Mouse (Mus musculus) neural tube, embryonic 14.5 days (tissue): ENCODE measurements around the gene Dmp1. TPM values are rescaled to one million over a fixed set of nuclear protein-coding genes. Genes with fewer than 3 reads are reported as not detected.

Source experiments
- ATAC-seq: fragments of 200-750 bp; cut with Nextera tagmentation; 2 replicates; pipeline ENCODE4 v1.8.0; 2017; ENCODE audit warnings: low read depth, mild to moderate bottlenecking, moderate TSS enrichment, moderate library complexity
- H3K27ac ChIP-seq: fragments of 300-500 bp; sonication (generic); 2 replicates; pipeline ENCODE4 v1.5.1; 2014; ENCODE audit warnings: low read depth, mild to moderate bottlenecking, control low read depth, low read length, moderate library complexity, mixed read lengths
- H3K27me3 ChIP-seq: fragments of 300-500 bp; sonication (generic); 2 replicates; pipeline ENCODE4 v1.6.1; 2014; ENCODE audit warnings: low read length; ENCODE audit not compliant: control insufficient read depth, insufficient read depth
- H3K36me3 ChIP-seq: fragments of 300-500 bp; sonication (generic); 2 replicates; pipeline ENCODE4 v1.6.1; 2014; ENCODE audit warnings: low read length, mixed read lengths; ENCODE audit not compliant: control insufficient read depth, insufficient read depth
- H3K4me1 ChIP-seq: fragments of 300-500 bp; sonication (generic); 2 replicates; pipeline ENCODE4 v1.6.1; 2014; ENCODE audit warnings: low read length; ENCODE audit not compliant: control insufficient read depth, insufficient read depth
- H3K4me2 ChIP-seq: fragments of 300-500 bp; sonication (generic); 2 replicates; pipeline ENCODE4 v1.6.1; 2014; ENCODE audit warnings: mild to moderate bottlenecking, low read depth, low read length, control low read depth
- H3K4me3 ChIP-seq: fragments of 300-500 bp; sonication (generic); 2 replicates; pipeline ENCODE4 v1.5.1; 2014; ENCODE audit warnings: low read depth, low read length, control low read depth, mixed read lengths
- H3K9ac ChIP-seq: fragments of 300-500 bp; sonication (generic); replicated peaks from 2 replicates; pipeline ENCODE4 v1.6.1; 2014; ENCODE audit warnings: low read depth, mild to moderate bottlenecking, control low read depth, low read length, mixed read lengths
- H3K9me3 ChIP-seq: fragments of 300-500 bp; sonication (generic); 2 replicates; pipeline ENCODE4 v1.6.1; 2016; ENCODE audit warnings: low read length; ENCODE audit not compliant: control insufficient read depth
- WGBS: fragments of 180-500 bp; shearing (Covaris S2); extraction: QIAGEN DNeasy Blood & Tissue Kit; methylation state at CpG from one replicate; pipeline ENCODE4 v1.1.7; 2014; 5-methylcytosine and 5-hydroxymethylcytosine counted together
- polyA plus RNA-seq: library from polyadenylated mRNA; unstranded; fragments of >200 nt; fragmentation: Nextera tagmentation; extraction: Ambion mirVana; gene quantifications from 2 replicates; pipeline ENCODE4 v1.2.1, GENCODE M21; 2014

The Dmp1 gene
- polyA plus RNA-seq, 1 experiment from 2014 or later = not detected

GRCm38 (mm10) chr5:104239674-104240378, 37.4 kb downstream of the Dmp1 start:
- WGBS = 76% methylated on average over 9 of the region's 9 CpGs
- no peak overlapping the region for H3K27ac ChIP-seq
- H3K27me3 ChIP-seq = no peaks in the 10 kb centered on the region
- H3K9me3 ChIP-seq = no peaks in the 10 kb centered on the region
- H3K9ac ChIP-seq = no peak overlapping the region
- H3K4me1 ChIP-seq = no peaks in the 10 kb centered on the region
- ATAC-seq = no peak
- no peak overlapping the region for H3K4me3 ChIP-seq
- no peak overlapping the region for H3K4me2 ChIP-seq
- H3K36me3 ChIP-seq = no peaks in the 10 kb centered on the region

GRCm38 (mm10) chr5:104244261-104244660, 41.8 kb downstream of the Dmp1 start:
- Histone ChIP-seq H3K4me2 (no peak overlapping the region), H3K4me3 (no peak overlapping the region), H3K9me3 (no peaks in the 10 kb centered on the region), H3K4me1 (no peaks in the 10 kb centered on the region), H3K27me3 (no peaks in the 10 kb centered on the region), H3K36me3 (no peaks in the 10 kb centered on the region), H3K9ac (no peak overlapping the region), H3K27ac (no peak overlapping the region)
- 28% methylated on average over 2 of the region's 2 CpGs for WGBS
- no peak for ATAC-seq

DNA sequence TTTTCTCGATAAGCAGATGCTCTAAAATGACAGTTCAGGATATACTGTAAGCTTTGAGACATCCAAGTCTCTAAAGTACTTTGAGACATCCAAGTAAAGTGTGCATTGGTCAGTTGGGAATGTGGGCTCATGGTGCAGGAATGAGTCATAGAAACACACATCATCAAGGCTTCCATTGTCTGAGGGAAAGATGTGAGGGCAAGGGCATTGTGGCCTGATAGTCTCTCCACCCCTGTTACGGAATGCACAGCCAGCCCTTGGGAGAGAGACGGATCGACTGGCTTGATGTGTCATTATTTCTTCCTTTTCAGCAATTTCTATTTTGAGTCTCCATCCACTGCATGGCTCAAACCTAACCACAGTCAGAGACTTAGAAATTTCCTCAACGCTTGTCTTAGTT, 49.4 kb downstream of the Dmp1 start:
- no peaks in the 10 kb centered on the region for H3K36me3 ChIP-seq
- H3K9me3 ChIP-seq = no peaks in the 10 kb centered on the region
- H3K27me3 ChIP-seq = no peaks in the 10 kb centered on the region
- H3K27ac ChIP-seq = no peak overlapping the region
- H3K4me3 ChIP-seq = no peak overlapping the region
- H3K4me2 ChIP-seq = no peak overlapping the region
- H3K4me1 ChIP-seq = no peaks in the 10 kb centered on the region
- no peak for ATAC-seq
- H3K9ac ChIP-seq = no peak overlapping the region
- 87% methylated on average over 5 of the region's 5 CpGs for WGBS

GRCm38 (mm10) chr5:104256585-104256984, 54.2 kb downstream of the Dmp1 start:
- no peak for ATAC-seq
- H3K36me3 ChIP-seq = no peaks in the 10 kb centered on the region
- no peak overlapping the region for H3K27ac ChIP-seq
- H3K4me2 ChIP-seq = no peak overlapping the region
- H3K9me3 ChIP-seq = no peaks in the 10 kb centered on the region
- no peaks in the 10 kb centered on the region for H3K27me3 ChIP-seq
- H3K4me1 ChIP-seq = no peaks in the 10 kb centered on the region
- 51% methylated on average over 3 of the region's 3 CpGs for WGBS
- no peak overlapping the region for H3K9ac ChIP-seq
- no peak overlapping the region for H3K4me3 ChIP-seq

DNA sequence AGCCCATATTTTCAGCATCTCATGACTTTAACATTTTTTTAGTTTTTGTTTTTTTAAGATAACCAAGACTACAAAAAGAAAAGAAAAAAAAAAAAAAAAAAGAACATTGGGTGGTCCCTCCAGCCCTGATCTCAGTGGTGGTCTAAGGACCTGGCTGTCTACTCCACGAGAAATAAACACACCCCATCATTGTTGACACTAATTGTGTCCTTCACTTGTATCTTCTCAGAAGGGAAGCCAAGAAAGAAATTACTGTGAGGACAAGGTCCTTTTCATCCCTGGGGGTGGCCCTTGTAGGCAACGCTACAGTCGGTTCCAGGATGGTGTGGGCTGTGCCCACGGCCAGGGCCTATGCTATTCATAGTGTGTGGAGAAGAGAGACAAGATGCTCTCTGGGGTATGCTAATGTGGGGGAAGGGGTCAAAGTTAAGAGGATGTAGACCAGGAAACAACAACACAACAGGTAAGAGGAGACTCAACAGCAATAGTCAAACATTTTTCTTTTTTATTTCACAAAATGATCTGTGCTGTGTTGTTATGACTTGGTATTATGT, 59.6 kb downstream of the Dmp1 start:
- Histone ChIP-seq H3K27ac (no peak overlapping the region), H3K9ac (no peak overlapping the region), H3K4me1 (no peaks in the 10 kb centered on the region), H3K9me3 (no peaks in the 10 kb centered on the region), H3K4me2 (no peak overlapping the region), H3K36me3 (no peaks in the 10 kb centered on the region), H3K4me3 (no peak overlapping the region), H3K27me3 (no peaks in the 10 kb centered on the region)
- 82% methylated on average over 4 of the region's 4 CpGs for WGBS
- no peak for ATAC-seq

DNA sequence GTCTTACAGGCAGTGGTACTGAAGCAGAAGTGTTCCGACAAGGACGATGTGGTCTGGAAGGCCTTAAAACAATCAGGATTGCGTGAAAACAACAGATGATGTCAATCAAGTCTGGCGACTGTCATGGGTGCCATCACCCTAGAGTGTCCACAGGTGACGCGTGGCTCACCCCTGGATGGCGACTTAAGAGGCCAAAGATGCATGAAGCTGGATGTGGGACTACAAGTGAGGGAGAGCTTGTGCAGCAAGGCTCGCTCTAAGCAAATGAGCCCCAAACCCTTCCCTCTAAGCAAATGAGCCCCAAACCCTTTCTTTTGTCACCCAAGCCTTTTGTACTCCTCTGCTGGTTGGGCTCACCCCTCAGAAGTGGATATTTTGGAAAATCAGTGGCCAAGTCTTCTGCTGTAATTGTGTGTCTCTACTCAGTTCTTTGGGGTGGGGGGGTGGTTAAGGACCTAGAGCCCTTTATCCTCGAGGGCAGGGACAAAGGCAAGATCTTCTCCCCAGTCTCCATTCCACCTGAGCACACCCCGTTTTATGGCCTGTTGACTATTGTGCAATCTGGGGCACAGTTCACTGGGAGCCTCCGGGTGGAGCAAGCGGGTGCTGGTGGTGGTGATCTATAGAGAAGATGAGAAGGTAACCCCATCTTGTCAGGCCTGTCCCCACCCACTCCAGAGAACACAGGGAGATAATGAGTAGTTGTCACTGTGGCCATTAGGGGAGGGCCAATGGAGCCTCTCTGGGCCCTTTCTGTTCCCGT, 60.8 kb downstream of the Dmp1 start:
- no peak for ATAC-seq
- Histone ChIP-seq H3K4me1 (no peaks in the 10 kb centered on the region), H3K27ac (no peak overlapping the region), H3K36me3 (no peaks in the 10 kb centered on the region), H3K27me3 (no peaks in the 10 kb centered on the region), H3K9ac (no peak overlapping the region), H3K4me2 (no peak overlapping the region), H3K4me3 (no peak overlapping the region), H3K9me3 (no peaks in the 10 kb centered on the region)
- 78% methylated on average over 13 of the region's 13 CpGs for WGBS

Other genes starting within 250 kb of the Dmp1 start
- not detected in 2 replicates for gene Hsd17b13, start 225.2 kb upstream of the Dmp1 start, polyA plus RNA-seq
- gene Hsd17b11, start 180.7 kb upstream of the Dmp1 start, polyA plus RNA-seq = 2.9 and 3.5 TPM in 2 replicates
- gene Nudt9, start 156.3 kb upstream of the Dmp1 start, polyA plus RNA-seq = 66.1 and 72.1 TPM in 2 replicates
- gene Gm17660, start 125.0 kb upstream of the Dmp1 start, polyA plus RNA-seq = 0.44 TPM in 1 of 2 replicates, not detected in the other
- gene Sparcl1, start 88.9 kb upstream of the Dmp1 start, polyA plus RNA-seq = 360 and 427 TPM in 2 replicates
- gene Dspp, start 31.9 kb upstream of the Dmp1 start, polyA plus RNA-seq = not detected in 2 replicates
- 0.33 and 0.92 TPM in 2 replicates for gene Ibsp, start 96.6 kb downstream of the Dmp1 start, polyA plus RNA-seq
- not detected in 2 replicates for gene Mepe, start 122.7 kb downstream of the Dmp1 start, polyA plus RNA-seq
- 6.2 and 10.2 TPM in 2 replicates for gene Spp1, start 232.5 kb downstream of the Dmp1 start, polyA plus RNA-seq